Mouse (Mus musculus) urinary bladder, postnatal 25 days (tissue): ENCODE measurements at regions not wholly inside any gene's neighbourhood (a gene's known extent, or its start where the extent isn't known, plus 50 kb on each side); places are given as distances from the start of the nearest gene placed in this dataset.
"Not testable (repeated sequence)": the region's sequence is repeated elsewhere in the genome, so short reads cannot be mapped to it uniquely, and the experiment has no call there.

ENCODE experiments used
- DNase-seq: peaks from one replicate; pipeline ENCODE4 v3.0.0; 2022; ENCODE audit warnings: low spot score

DNA sequence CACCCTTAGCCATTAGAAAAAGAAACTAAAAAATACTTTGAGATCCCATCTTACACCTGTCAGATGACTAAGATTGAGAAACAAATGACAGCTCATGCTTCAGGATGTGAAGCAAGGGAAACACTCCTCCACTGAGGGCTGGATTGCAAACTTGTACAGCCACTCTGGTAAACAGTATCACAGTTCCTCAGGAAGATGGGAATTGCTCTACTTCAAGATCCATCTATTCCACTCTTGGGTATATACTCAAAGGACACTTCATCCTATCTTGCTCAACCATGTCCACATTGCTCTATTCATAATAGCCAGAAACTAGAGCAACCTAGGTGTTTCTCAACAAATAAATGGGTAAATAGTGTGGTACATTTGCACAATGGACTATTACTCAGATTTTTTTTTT lies 241.2 kb downstream of the Snx19 start:
- DNase-seq, result no peak

DNA sequence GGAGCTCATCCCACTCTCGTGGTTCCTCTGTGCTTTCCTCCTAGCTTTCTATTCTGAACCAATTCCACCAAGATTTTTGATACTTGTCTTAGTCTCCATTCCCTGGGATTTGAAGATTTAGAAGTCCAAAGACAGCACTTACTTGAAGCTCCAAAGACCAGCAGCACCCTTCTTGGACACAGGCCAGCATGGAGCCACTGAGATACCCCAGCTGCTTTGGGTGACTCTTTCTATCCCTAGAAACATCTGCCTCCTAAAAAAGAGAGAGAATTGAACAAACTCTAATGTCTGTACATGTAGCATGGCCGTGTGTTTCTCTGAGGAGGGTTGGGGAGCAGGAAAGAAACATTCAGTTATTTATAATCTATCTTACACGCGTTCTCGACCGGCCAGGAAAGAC lies 235.5 kb downstream of the Snx19 start:
- DNase-seq, result no peak

DNA sequence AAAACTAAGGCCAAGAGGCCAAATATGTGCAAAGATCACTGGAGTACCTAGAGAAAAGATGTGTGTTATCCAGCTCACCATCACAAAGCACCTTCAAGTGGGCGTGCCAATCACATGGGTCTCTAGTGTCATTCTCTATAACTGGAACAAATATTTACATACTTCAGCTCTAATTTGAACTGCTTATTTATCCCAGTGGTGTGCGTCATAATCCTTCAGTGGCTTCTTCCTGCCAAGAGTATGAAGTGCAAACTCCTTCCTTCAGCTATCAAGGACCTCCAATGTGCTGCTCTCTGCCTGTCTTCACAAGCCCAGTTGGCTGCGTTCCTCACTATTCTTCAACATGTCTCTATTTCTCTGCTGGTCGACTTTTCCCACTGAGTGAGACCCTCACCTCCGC lies 227.1 kb downstream of the Snx19 start:
- no peak for DNase-seq

DNA sequence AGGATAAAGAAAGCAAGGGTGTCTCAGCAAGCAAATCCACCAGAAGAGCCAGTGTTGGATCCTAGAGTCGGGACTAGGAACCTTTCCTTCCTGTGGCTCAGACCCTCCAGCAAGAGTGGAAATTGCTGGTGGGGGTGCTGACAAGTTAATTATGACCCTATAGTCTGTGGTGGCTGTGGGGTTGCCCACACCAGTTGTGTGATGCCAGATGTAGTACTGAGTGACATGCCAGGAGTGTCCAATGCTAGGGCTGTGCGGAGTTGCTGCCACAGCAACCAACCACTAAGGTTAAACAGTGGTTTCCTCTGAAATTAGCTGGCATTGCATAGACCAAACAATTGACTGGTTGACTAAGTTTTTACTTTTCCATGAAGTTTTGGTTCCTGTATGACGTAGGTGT lies 226.3 kb downstream of the Snx19 start:
- no peak for DNase-seq

DNA sequence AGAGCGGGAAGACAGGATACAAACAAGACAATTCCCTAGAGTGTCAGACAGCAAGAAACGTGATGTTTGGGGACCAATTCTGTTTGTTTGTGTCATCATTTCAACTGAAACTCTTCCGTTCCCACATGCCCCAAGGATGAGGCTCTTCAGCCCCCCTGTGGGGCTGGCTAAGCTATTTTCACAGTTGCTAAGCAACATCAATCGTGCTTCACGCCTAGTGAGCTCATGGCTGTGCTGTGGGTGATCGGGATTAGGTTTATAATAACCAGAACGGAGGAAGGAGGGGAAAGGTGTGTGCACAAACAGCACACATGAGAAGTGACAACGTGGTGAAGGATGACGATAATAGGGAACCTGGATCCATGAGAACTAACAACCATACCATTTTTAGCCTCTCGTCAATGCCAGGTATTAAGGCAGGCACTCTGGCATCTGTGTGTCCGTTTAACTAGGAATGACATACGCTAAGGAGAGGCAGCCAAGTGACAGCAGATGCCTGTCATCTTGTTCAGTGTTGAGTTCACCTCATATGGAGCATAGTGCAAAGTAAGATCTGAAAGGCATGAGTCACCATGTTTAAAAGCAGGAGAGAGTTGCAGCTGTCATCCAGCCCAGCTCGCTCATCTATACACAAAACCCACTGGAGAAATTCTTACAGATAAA lies 222.6 kb downstream of the Snx19 start:
- no peak for DNase-seq

DNA sequence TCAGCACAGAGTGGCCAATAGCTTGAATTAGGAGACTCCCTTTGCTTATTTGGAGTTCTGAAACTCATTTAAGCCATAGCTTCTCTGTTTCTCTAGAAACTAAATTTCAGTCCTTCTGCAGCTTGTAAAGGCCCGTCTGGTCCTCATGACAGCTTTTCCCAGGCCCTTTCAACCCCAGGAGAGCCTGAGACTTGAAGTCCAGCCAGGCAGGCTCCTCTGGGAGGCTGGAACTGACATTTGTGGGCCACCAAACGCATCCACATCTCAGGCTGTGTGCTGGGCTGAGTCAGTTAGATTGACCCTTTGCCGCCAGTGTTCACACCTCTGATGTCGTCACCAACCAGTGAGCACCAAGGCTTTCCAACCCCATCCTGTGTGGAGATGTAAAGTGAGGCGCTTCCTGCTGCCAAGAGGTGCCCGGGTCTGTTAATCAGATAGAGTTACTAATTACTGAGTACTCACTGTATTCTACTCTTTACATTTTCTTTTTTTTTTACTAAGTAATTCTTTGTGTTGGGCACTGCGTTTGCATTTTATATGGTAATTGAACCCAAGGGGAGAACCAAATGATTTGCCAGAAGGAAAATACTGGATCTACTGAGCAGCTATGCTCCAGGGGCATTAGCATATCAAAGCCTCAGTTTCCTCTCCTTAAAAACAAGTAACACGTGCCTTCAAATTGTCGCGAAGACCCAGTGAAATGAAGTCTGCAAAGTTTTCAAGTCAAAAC lies 207.0 kb downstream of the Snx19 start:
- DNase-seq, result no peak

DNA sequence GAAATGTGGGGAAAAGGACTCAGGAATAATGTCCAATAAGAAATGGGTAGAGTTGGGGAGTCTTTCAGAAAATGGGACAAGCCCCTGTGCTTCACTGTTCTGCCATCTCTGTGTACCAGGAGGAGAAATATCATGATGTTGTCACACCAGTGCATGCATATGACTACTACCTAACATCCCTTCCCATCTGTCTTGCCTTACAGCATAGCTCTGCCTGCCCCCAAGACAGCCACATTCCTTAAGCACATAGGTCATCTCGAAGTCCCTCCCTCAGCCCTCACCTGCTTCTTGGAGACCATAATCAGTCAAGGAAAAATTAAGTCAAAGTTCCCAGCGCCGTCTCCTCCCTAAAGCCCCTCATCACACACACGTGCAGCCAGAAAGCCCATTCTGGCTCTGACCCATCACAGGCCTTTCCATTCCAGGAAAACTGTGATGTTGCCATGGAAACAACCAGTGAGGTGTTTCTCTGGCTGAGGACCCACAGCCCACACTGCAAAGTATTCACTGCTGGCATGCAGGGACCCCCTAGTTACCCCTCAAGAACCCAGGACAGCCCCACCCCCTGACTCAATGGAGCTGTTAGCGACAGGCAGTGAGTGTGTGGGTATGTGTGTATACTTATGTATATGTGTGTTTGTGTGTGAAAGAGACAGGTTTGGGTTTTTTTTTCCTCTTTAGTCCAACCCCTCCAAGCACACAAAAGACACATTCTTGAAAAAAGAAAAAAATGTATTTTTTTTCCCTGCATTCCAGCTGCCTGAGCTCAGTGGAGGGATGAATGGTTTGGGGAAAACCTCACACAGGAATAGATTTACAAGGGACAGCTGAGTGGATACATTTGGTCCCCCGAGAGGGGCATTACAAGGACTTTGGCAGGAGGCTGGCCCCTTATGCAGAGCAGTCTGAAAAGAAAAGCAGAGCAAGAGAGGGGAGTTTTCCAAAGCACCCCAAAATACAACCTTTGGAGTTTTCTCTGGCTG lies 205.5 kb downstream of the Snx19 start:
- DNase-seq, result no peak

DNA sequence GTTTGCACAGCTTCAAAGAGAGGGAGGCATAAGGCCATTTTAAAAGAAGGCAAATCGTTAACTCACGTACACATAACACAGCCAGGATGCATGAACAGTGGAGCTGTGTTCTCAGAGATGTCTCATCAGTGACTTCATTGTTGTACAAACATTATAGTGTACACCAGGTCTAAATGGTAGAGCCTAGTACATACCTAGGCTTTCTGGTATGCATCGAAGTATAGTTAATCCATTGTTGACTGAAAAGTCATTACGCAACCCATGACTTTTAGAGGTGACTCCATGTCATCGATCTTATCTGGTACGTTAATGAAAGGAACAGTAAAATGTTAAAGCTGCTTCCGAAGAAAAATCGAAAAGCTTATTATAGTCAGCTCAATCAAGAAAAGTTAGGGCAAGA lies 198.7 kb downstream of the Snx19 start:
- DNase-seq, result no peak

DNA sequence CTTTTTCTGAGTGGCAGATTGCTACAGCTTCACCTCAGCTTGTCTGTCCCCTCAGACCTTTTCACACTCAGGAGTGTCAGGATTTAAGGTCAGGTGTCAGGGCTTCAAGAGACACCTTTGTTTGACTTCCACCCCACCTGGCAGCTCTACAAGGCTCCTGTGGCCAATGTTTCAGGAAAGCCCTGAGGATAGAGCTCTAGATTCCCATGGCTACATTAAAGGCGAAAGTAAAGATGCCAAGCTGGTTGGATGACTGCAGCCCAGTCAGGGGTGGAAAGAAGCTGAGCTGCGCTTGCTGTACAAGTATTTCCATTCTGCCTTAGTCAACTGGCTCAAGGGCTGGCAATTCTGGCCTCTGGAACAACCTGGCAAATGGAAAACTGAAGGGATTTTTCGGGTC lies 198.2 kb downstream of the Snx19 start:
- no peak for DNase-seq

DNA sequence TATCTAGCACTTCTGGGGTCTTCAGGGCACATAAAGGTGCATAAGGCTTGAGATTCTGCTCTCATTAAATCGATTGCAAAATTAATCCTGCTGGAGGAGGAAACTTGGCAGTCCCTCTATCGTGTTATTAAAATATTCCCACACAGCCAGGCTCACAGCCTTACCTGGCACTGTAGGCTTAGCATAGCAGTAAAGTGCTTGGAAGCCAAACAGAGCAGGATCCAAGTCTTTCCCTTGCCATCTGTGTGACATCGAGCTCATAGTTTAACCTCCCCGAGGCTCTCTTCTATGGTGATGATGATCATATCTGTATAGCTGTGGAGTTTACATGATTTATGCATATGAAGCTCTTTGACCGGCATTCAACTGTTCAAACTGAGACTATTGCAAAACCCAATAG lies 197.6 kb downstream of the Snx19 start:
- DNase-seq, result no peak

DNA sequence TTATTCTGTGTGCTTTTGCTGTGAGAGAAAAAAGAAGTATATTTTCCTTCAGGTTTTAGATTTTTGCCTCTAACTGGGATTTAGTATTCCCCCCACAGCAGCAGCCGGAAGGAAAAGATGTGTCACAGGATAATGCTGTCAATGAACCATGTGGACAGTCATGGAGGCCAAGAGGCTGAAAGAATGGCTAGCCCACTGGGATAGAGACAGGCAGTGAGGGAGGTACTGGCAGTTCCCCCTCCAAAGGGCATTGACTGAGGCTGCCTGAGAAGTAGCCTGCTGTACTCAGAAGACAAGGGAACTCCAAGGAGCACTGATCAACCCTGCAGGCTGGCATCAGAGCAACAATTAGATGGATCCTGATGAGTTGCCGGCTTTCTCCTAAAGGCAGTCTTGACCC lies 192.4 kb downstream of the Snx19 start:
- DNase-seq, result no peak

DNA sequence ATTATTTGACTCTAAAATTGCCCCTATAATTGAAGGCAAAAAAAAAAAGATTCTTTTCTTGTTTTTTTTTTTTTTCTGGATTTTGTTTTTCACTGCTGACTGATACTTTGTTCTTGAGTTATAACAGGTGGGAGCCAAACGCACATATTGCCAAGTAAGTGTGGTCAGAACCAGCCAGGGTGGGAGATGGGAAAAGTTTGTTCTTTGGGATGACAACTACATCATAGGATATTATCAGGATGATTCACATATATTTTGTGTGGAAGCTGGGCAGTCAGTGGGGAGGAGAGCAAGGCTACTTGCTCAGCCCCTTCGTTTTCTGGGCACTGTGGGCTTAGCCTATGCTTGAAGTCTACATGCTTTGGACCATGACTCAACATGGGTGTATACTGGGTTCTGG lies 191.3 kb downstream of the Snx19 start:
- DNase-seq, result no peak

DNA sequence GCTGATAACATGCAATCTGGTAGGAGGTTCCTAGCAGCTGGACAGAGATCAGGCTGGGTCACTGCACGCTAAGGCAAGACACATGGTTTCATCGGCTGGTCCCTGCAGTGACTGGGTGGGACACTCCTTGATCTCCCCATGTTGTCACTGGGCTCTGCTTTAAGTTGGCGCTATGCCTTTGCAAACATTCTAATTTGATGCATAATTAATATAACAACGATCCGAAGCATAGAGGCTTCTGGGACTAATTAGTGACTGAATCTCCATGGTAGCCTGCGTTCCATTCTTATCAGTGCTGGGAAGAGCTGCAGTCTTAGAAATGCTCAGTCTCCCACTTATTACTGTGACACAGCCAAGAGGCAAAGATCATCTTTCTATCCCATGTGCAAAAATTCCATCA lies 186.8 kb downstream of the Snx19 start:
- no peak for DNase-seq

DNA sequence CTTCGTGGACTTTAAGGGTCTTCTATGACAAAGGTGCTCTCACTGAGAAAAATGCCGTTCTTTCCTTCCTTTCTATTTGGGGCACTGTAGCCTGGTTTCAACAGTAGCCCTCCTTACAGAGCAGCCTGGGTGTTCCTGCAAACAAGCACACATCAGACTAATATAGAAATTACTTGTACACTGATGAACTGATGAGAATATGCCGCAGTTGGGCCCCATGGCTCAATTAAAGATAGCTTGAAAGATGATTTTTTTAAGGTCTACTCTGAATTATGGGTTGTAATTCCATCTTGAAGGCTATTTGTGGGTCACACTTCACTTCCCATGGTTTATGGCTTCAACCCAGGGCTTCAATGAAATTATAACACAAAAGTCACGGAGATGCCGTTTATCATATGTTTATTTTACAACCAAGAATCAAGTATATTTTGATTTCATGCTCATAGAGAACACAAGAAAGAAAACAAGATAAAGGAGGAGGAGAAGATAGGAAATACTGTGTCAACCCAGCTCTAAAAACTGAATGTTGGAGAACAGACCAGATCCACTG lies 186.2 kb downstream of the Snx19 start:
- DNase-seq, result no peak

DNA sequence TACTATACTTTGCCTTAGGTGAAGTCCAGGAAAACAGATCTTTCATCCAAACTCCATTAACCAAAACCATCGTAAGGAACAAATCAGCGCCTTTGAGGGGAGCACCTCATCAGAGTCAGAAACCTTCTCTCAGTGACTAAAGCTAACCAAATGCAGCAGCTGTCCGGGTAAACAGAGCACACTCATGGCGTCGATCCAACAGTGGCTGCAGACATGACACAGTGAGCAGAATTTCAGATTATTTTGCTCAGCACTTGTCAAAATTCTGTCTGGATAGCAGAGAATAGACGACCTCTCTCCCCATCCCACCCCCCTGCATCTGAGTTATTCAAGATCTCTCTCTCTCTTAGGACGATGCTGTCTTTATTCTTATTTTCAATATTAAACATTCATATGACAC lies 183.4 kb downstream of the Snx19 start:
- no peak for DNase-seq

DNA sequence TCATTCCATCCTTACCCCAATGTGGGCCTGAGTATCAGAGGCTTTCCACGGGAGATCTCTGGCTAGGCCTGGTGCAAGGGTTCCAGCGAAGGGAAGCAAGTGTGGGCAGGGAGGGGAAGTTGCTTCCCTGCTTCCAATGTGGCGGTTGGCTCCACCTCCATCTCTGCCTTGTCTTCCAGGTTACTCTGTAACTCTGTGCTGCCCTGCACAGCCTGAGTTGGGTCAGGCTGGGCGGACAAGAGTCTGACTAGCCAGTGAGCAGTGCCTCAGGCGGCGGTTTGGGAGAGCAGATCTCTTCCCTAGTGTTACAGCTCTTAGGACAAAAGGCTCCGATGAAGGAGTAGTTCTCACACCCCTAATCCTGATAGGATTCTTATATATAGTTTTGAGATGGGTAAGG lies 172.8 kb downstream of the Snx19 start:
- DNase-seq, result no peak

DNA sequence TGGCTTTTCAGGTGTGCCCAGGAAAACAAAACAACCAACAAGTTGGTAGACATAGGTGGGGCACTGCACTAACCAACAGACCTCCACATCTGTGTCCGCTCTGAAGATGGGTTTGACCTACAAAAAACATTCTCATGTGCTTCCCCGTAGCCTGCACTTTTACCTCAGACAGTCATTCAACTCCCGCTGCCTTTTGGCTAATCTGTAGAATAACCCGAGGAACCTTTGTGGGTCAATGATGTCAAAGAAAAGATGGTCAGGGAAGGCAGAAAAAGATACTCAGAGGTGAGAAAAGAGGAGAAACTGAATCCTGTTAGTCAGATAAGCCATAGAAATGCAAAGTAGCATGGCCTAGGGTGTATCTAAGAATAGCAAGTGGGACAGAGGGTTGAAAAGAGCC lies 170.8 kb downstream of the Snx19 start:
- no peak for DNase-seq

DNA sequence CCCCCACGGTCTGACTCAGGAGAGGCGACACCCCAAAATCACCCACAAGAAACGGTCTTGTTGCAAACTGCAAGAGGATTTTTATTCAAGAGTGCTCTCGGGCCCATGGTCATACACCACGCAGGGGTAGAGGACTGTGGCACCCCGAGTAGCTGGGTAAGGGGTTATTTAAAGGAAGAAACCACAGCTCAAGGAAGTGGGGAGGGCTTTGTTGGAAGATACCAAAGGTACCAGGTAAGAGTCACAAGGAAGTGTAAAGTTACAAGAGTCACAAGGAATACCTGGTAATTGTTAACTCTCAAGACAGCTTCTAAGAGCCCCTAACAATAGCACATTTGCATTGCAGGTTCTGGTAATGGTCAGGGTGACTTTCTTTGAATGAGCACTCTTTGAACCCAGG lies 170.2 kb downstream of the Snx19 start:
- DNase-seq, result not testable (repeated sequence)

DNA sequence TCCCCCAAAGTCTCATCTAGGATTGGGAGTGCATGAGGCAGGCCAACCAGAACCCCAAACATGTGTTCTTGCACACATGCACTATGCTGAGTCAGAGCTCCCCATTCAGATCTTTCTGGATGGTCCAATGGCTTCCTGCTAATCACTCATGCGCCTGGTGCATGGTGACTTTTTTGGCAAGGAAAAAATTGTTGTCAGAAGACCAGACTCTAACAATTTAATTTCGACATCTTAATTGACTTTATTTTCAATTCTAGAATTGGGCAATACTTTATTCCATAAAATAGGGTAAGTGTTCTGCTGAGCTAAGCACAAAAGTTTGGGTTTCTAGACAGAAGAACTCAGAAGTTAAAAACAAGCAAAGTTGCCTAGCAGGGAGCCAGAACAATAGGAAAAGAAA lies 165.7 kb downstream of the Snx19 start:
- no peak for DNase-seq

DNA sequence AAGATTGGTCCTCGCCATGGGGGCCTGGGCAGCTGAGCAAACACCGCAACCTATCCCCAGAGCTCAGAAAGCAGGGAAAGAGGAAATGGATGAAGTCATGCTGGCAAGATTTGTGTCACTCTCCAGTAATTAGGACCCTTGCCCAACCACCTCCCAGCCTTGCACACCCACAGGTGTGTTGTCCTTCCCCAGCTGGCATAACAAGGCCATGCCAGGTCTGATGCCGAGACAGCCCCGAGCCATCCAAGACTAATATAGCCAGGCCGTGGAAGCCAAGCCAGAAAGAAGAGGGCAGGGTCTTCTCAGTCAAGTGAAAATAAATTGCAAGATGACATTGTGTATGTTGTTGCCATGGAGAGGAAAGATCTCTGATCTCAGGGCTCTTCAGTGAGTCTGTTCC lies 164.3 kb downstream of the Snx19 start:
- no peak for DNase-seq

DNA sequence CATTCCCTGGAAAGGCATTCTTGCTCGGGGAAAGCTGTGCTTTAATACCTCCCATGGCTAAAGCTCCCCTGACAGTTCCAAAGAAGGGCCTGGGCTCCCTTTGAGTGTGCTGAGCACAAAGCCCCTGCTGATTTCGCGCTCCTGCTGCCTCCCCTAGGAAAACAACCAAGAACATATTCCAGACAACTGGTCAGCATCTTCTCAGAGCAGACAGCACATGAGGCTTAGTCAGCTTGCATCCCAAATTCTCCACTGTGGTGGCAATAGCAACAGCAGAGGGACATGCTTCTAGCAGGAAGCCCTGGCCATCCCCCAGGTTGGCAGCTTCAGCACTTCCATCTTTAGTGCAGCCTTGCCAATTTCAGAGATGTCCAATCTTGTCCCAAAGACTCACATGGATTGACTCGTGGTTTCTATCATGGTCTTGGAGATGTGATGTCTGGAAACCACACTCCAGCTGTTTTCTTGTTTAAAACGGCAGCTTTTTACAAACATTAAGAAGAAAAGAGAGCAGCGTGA lies 163.8 kb downstream of the Snx19 start:
- DNase-seq, result no peak

DNA sequence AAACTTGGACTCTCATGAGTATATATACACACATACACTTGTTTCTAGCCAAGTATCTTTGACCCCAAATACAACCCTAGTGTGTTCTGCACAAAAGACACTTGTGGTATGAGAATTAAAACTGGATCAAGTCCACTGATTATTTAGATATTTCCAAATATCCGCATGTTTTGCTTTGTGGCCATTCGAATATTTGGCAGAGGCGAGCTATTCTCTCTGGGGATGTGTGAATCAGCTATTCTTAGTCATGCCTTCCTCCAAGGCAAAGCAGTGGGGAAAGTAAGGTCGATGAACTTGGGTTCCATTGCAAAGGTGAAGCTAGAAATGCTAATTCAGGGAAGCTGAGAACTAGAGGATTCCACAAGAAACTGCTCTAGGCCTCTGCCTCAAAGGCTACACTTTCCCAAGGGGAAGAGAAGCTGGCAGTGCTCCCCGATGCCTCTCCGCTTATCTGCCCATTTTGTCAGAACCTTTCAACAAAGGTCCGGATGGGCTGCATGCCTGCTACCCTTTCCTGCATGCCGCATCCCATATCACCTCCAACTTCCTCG lies 154.4 kb downstream of the Snx19 start:
- DNase-seq, result no peak
